Mouse (Mus musculus): ENCODE results near the gene Ccdc81.

DNA sequence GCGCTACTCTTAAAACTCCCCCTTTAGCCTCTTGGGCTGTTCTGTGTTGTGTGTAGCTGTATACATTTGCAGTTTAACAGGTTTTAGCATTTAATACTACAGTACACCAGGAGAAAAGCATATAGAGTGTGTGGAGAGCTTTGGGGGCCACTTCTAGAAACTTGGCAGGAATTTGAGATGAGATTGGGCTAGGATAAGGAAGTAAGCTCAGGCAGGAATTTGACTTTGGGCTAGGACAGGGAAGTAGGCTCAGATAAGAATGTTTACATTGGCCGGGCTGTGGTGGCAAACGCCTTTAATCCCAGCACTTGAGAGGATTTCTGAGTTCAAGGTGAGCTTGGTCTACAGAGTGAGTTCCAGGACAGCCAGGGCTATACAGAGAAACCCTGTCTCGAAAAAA lies 46.0 kb upstream of the Ccdc81 start:
- TF ChIP-seq CTCF (IDR thresholded peaks at IDR 0.05; ENCODE audit: low read depth) (no peak), EP300 (IDR thresholded peaks at IDR 0.05; ENCODE audit: low read depth) (no peak)

Data from heart, postnatal 0 days (tissue).